Mouse (Mus musculus) hindlimb bud, embryonic 11.5 days (tissue): ENCODE measurements around the gene Tunar.

Source experiments
- DNase-seq: peaks from one replicate; pipeline ENCODE4 v3.0.0-alpha.2; 2012; ENCODE audit warnings: low read depth, low spot score; ENCODE audit errors: extremely low spot score

Gene Tunar

DNA sequence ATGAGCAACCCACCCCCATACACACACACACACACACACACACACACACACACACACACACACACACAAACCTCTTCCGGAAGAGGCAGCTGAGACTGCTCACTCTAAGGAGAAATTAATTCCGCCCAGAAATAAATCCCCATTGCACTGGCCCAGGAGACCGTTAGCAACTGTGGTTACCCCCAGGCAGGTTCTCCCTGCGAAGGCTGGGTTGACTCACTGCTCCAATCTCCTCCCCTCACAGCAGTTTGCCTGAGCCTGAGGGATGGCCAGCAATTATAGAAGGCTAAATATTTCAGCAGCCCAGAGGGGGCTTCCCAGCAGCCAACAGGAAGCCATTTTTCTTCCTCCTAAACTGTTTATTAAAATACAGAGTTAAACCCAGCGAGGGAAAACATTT is 64.5 kb downstream of the Tunar start:
- no peak for DNase-seq

DNA sequence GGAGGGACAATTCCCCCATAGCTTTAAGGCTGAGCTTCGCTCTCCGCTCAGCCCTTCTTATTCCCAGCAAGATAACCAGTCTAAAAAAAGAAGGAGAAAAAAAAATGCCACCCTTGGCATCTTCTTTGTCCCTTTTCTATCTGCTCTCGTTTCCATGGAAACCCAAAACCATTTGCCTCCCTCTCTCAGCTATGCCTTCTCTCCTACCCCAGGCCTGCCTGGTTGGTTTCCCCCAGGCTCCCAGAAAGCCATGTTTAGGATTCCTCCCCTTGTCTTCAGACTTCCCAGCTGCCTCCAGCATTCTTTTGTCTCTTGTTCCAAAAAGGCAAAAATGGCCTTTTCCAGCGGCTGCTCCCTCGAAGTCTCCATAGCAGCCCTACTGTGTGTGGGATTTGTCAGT is 70.1 kb downstream of the Tunar start:
- DNase-seq: no peak

DNA sequence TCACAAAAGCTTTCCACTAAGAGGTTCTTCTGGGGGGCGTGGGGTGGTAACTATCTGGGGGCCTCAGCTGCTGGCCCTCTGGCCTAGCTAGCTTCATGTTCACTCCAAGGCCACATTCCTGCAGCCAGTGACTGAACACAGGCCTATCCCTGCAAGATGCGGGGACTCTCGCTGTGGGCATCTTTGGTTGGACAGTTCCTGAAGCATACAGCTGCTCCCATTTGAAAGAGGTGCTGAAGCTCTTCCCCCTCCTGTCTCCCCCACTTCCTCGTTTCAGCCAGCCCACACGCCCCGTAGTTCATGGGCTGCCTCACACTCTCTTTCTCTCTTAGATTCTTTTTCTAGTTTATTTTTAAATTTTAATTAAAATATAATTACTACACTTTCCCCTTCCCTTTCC is 72.3 kb downstream of the Tunar start:
- no peak for DNase-seq

DNA sequence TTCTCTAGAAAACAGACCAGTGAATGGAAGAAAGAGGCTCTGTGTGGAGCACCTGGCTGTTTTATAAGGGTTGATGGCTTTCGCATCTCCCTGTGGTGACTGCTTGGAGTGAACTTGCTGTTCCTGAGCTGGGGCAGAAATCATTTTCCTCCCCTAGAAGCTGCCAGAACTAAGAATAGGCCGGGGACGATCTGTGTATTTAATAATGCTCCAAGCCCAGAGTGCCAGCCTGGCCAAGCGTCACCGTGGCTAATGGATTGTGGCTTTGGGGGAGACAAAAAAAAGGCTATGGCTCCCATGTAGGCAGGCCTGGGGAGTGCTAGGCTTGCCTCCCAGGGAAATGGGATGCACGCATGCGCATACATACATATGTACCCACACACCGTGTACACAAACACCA is 80.2 kb downstream of the Tunar start:
- no peak for DNase-seq

DNA sequence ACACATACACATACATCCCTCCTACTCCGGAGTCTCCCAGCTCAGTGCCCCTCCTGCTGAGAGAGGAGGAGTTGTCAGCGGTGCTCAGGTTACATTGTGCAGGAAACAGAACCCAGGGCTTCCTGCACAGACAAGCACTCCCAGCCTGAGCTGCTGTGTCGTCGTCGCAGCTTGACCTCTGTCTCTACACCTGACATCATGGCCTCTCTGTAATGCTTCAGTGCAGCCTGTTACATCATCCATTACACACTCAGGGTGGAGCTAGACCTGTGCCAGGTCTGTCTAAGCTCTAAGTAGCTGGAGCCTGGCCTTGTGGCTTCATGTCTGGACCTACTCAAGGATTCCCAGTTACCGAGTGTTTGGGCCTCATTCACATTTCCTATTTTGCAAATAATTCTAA is 86.8 kb downstream of the Tunar start:
- no peak for DNase-seq

DNA sequence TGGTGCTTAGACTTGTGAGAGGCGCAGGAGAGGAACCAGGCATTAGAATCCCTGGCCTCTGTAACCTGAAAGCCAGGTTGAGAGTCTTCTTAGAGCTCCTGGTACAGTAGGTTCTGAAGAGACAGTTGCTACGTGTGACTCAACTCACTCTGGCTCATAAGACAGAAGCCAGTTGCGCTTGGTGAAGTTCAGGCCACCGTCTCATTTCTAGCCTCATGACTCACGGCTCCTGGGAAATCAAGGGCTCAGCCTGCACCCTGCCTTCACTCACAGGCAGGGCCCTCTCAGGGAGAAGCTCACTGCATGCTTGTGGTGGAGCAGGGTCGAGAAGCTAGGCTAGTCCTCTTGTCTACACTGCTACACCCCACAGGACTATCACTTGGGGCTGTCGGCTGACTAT is 92.9 kb downstream of the Tunar start:
- no peak for DNase-seq

DNA sequence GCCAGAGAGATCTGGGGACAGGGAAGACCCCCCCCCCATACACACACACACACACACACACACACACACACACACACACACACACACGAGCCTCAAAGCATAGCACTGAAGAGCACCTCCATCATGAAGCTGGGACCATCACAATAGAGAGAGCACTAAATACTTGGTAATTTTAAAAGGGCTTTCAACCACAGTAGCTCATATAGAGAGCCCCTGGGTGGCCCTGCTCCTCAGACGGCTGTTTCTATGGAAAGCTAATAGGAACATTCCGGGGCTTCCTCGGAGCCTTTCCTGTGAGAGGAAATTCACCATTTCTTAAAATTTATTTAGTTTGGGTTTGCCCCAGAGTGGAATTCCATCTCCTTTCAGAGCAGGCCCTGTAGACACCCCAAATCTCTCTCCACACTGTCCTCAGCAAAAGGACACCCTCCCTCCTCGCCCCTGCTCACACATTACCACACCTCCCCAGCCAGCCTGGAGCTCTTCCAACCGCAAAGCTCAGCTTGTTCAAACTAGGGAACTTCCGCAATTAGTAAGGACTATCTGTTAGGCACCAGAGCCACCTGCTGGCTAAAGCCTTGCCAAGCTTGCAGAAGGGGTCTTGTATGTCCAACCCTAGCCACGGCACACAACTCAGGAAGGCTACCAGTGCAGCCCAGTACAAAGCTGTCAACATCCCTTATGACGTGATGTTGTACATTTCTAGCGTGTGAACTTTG is 93.5 kb downstream of the Tunar start:
- DNase-seq: peak; percentile 52

DNA sequence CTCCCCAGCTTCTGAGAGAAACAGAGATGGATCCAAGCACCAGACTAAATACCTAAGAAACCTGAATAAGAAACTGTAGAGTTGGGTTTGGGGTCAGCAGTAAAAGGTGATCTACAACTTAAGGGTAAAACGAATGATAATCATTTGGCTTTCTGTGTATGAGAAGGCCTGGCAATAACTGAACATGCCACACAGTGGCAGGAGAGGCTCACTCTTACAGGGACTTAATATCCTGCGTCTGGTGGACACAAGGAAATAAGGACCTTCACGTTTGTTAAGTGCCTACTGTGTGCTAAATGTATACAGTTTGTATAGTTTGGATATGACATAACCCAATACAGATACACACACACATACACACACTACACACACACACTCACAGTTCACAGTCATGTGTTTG is 98.2 kb downstream of the Tunar start:
- no peak for DNase-seq

DNA sequence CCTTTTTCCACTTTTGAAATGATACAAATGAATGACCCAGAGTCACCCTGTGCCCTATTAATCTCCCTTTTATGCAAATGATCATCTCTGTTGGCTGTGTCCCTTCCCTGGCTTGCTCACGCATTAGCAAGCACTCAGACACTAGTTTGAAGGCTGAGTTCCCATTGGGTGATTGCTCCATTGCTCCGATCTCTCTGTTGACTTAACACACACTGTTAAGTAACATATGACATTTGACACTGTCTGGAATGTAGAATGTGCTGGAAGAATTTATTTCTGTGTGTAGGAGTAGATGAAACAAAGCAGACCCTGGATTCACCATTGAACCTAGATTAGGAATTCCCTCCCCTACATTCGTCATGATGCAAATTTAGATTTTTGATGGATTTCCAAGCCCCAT is 99.1 kb downstream of the Tunar start:
- DNase-seq: no peak
